Mouse (Mus musculus): ENCODE measurements around the gene Gm20518. TPM values are rescaled to one million over a fixed set of nuclear protein-coding genes. Genes with fewer than 3 reads are reported as not detected.

The Gm20518 gene
- polyA plus RNA-seq, 1 experiment from 2014 or later = not detected

DNA sequence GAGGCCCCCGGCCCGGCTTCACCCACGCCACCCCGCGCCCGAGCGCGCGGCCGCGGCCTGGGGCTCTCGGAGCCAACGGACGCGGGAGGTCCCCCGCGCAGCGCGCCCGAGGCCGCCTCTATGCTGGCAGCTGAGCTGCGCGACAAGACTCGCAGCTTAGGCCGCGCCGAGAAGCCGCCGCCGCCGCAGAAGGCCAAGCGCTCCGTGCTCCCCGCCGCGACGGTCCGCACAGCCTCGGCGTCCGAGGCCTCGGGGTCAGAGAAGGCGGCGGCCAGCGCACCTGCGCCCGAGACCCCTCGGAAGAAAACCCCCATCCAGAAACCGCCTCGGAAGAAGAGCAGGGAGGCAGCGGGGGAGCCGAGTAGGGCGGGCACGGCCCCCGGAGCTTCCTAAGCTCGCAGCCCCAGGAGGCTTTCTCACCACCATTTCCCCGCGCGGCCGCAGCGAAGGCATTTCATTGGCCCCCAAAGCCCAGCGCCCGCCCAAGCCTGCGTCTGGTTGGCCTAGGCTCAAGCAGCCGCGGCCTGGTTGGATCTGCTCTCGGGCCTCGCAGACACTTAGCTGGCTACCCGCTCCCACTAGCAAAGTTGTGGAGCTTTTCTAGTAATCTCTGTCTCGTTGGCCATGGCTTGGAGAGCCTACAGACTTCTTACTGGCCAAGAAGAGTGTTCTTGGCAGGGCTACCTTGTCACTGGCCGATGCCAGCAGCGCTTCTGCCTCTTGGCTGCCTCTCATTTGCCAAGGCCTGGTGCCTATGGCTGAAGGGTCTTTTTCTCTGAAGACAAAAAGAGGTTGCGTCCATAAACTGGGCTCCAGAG, 84.1 kb downstream of the Gm20518 start:
- 26% methylated on average over 32 of the region's 73 CpGs for WGBS
- Histone ChIP-seq H3K36me3 (ENCODE audit: control insufficient read depth, insufficient read depth, low read length) (peaks cover 4% of the 10 kb centered on the region; the same call in 1 of the 2 replicates), H3K4me1 (replicated peaks; ENCODE audit: control insufficient read depth, insufficient read depth) (peaks cover 12% of the 10 kb centered on the region), H3K27me3 (ENCODE audit: control insufficient read depth, insufficient read depth, low read length) (no peaks in the 10 kb centered on the region), H3K9ac (ENCODE audit: low read length) (peak overlapping the region; percentile 56), H3K9me3 (ENCODE audit: control insufficient read depth, low read length) (no peaks in the 10 kb centered on the region), H3K4me3 (ENCODE audit: low read depth, low read length) (peak overlapping the region; percentile 37), H3K27ac (replicated peaks) (peak overlapping the region; percentile 58; the same call in 1 of the 2 replicates), H3K4me2 (replicated peaks; ENCODE audit: low read depth) (peak overlapping the region; percentile 70)
- TF ChIP-seq EP300 (optimal IDR thresholded peaks at IDR 0.05) (no peak), CTCF (IDR thresholded peaks at IDR 0.05; ENCODE audit: low read depth) (no peak)
- peak; percentile 58 for ATAC-seq (ENCODE audit: low FRiP score, low TSS enrichment)
- DNase-seq (ENCODE audit: low spot score) = peak; percentile 86

GRCm38 (mm10) chr16:17806581-17807191, 84.8 kb downstream of the Gm20518 start:
- H3K4me3 ChIP-seq (ENCODE audit: low read depth, low read length) = peak overlapping the region; percentile 37
- peaks cover 4% of the 10 kb centered on the region; the same call in 1 of the 2 replicates for H3K36me3 ChIP-seq (ENCODE audit: control insufficient read depth, insufficient read depth, low read length)
- H3K4me1 ChIP-seq (replicated peaks; ENCODE audit: control insufficient read depth, insufficient read depth) = peaks cover 12% of the 10 kb centered on the region
- no peaks in the 10 kb centered on the region for H3K9me3 ChIP-seq (ENCODE audit: control insufficient read depth, low read length)
- H3K4me2 ChIP-seq (replicated peaks; ENCODE audit: low read depth) = peak overlapping the region; percentile 70
- DNase-seq (ENCODE audit: low spot score) = no peak
- TF ChIP-seq CTCF (IDR thresholded peaks at IDR 0.05; ENCODE audit: low read depth) (no peak), EP300 (optimal IDR thresholded peaks at IDR 0.05) (no peak)
- peak overlapping the region; percentile 58; the same call in 1 of the 2 replicates for H3K27ac ChIP-seq (replicated peaks)
- H3K27me3 ChIP-seq (ENCODE audit: control insufficient read depth, insufficient read depth, low read length) = no peaks in the 10 kb centered on the region; the same call in 1 of the 2 replicates
- H3K9ac ChIP-seq (ENCODE audit: low read length) = peak overlapping the region; percentile 56
- WGBS = 30% methylated on average over 41 of the region's 50 CpGs
- ATAC-seq (ENCODE audit: low FRiP score, low TSS enrichment) = no peak

GRCm38 (mm10) chr16:17804982-17805381, 86.5 kb downstream of the Gm20518 start:
- Histone ChIP-seq H3K4me1 (replicated peaks; ENCODE audit: control insufficient read depth, insufficient read depth) (peaks cover 12% of the 10 kb centered on the region), H3K36me3 (ENCODE audit: control insufficient read depth, insufficient read depth, low read length) (peaks cover 4% of the 10 kb centered on the region; the same call in 1 of the 2 replicates), H3K9me3 (ENCODE audit: control insufficient read depth, low read length) (no peaks in the 10 kb centered on the region), H3K9ac (ENCODE audit: low read length) (no peak overlapping the region), H3K4me3 (ENCODE audit: low read depth, low read length) (no peak overlapping the region), H3K27ac (replicated peaks) (no peak overlapping the region), H3K27me3 (ENCODE audit: control insufficient read depth, insufficient read depth, low read length) (no peaks in the 10 kb centered on the region; the same call in 1 of the 2 replicates), H3K4me2 (replicated peaks; ENCODE audit: low read depth) (peak overlapping the region; percentile 50; the same call in 1 of the 2 replicates)
- TF ChIP-seq CTCF (IDR thresholded peaks at IDR 0.05; ENCODE audit: low read depth) (no peak), EP300 (optimal IDR thresholded peaks at IDR 0.05) (no peak)
- WGBS = 38% methylated on average over 7 of the region's 7 CpGs
- ATAC-seq (ENCODE audit: low FRiP score, low TSS enrichment) (no peak), DNase-seq (ENCODE audit: low spot score) (no peak)

- WGBS = 14% methylated on average over 31 of the region's 33 CpGs
- peaks cover 4% of the 10 kb centered on the region; the same call in 1 of the 2 replicates for H3K36me3 ChIP-seq (ENCODE audit: control insufficient read depth, insufficient read depth, low read length)
- peak overlapping the region; percentile 27 for H3K4me3 ChIP-seq (ENCODE audit: low read depth, low read length)
- H3K9me3 ChIP-seq (ENCODE audit: control insufficient read depth, low read length) = no peaks in the 10 kb centered on the region
- H3K4me2 ChIP-seq (replicated peaks; ENCODE audit: low read depth) = peak overlapping the region; percentile 50
- TF ChIP-seq EP300 (optimal IDR thresholded peaks at IDR 0.05) = no peak
- no peak for TF ChIP-seq CTCF (IDR thresholded peaks at IDR 0.05; ENCODE audit: low read depth)
- no peaks in the 10 kb centered on the region; the same call in 1 of the 2 replicates for H3K27me3 ChIP-seq (ENCODE audit: control insufficient read depth, insufficient read depth, low read length)
- DNase-seq (ENCODE audit: low spot score) = peak; percentile 78
- H3K4me1 ChIP-seq (replicated peaks; ENCODE audit: control insufficient read depth, insufficient read depth) = peaks cover 12% of the 10 kb centered on the region
- H3K27ac ChIP-seq (replicated peaks) = no peak overlapping the region
- H3K9ac ChIP-seq (ENCODE audit: low read length) = peak overlapping the region; percentile 13; the same call in 1 of the 2 replicates
- peak; percentile 27; the same call in 1 of the 2 replicates for ATAC-seq (ENCODE audit: low FRiP score, low TSS enrichment)
Measured at GRCm38 (mm10) chr16:17804449-17804912, 87.0 kb downstream of the Gm20518 start.

- Histone ChIP-seq H3K36me3 (ENCODE audit: control insufficient read depth, insufficient read depth, low read length) (peaks cover 4% of the 10 kb centered on the region; the same call in 1 of the 2 replicates), H3K27me3 (ENCODE audit: control insufficient read depth, insufficient read depth, low read length) (no peaks in the 10 kb centered on the region; the same call in 1 of the 2 replicates), H3K9ac (ENCODE audit: low read length) (peak overlapping the region; percentile 13; the same call in 1 of the 2 replicates), H3K4me1 (replicated peaks; ENCODE audit: control insufficient read depth, insufficient read depth) (peaks cover 12% of the 10 kb centered on the region), H3K27ac (replicated peaks) (no peak overlapping the region), H3K4me3 (ENCODE audit: low read depth, low read length) (peak overlapping the region; percentile 27), H3K9me3 (ENCODE audit: control insufficient read depth, low read length) (no peaks in the 10 kb centered on the region), H3K4me2 (replicated peaks; ENCODE audit: low read depth) (peak overlapping the region; percentile 50)
- 52% methylated on average over 33 of the region's 33 CpGs for WGBS
- DNase-seq (ENCODE audit: low spot score) (no peak), ATAC-seq (ENCODE audit: low FRiP score, low TSS enrichment) (no peak; the same call in 1 of the 2 replicates)
- TF ChIP-seq EP300 (optimal IDR thresholded peaks at IDR 0.05) (no peak), CTCF (IDR thresholded peaks at IDR 0.05; ENCODE audit: low read depth) (no peak)
Measured at GRCm38 (mm10) chr16:17803675-17804448, 87.6 kb downstream of the Gm20518 start.
